Mouse (Mus musculus): ENCODE measurements around the gene 6030408B16Rik.

DNA sequence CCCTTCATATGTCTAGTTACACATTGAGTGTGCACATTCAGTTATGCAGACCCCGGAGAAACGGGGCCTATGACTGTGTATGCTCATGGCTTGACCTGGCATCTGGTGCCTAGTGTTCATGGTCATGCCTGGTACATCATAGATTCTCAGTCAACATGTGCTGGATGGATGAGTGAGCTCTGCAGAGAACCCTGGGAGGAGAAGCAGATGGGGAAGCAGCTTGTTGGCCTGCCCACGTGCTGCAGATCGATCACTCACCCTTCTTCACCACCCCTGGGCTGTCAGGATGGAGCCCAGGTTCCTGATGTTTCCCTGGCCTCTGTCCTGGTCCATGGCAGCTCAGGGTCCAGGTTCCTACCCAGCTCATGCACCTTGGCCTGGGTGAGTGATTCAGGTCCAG lies 13.4 kb downstream of the 6030408B16Rik start:
- TF ChIP-seq CTCF (conservative IDR thresholded peaks at IDR 0.05; ENCODE audit: insufficient read depth, insufficient read length, low read depth, low read length), result no peak
- TF ChIP-seq POLR2A (IDR thresholded peaks at IDR 0.05; ENCODE audit: low read depth, low read length), result no peak

Measured in kidney, adult 2 months (tissue).